Mouse (Mus musculus) C2C12 (cell line): ENCODE data around the gene Skil.

Source experiments
- CEBPB ChIP-seq: IDR thresholded peaks from one replicate; pipeline ENCODE4 v1.6.1; 2011; ENCODE audit warnings: low read depth, mild to moderate bottlenecking, control low read depth, moderate library complexity
- CTCF ChIP-seq: IDR thresholded peaks from one replicate; pipeline ENCODE4 v1.5.1; 2011; ENCODE audit not compliant: control insufficient read depth, insufficient read depth, insufficient read length
- USF1 ChIP-seq: IDR thresholded peaks from one replicate; pipeline ENCODE4 v1.6.1; 2011; ENCODE audit warnings: low read depth, mild to moderate bottlenecking, control low read depth, moderate library complexity

- peak; percentile 57 for TF ChIP-seq CTCF
- TF ChIP-seq USF1: peak; percentile 61
- no peak for TF ChIP-seq CEBPB
These were observed 50.9 kb downstream of the Skil start for GRCm38 (mm10) chr3:31145641-31146290.
